Mouse (Mus musculus): Measurements from ENCODE around the gene 4932438H23Rik.

- TF ChIP-seq POLR2A (IDR thresholded peaks at IDR 0.05; ENCODE audit: control insufficient read depth in 1 of 2, insufficient read depth in 1 of 2, low read depth in 1 of 2, low read length in 2 of 2, poor library complexity in 1 of 2) (no peak), ELF1 (IDR thresholded peaks at IDR 0.05; ENCODE audit: low read depth, low read length) (no peak), HCFC1 (IDR thresholded peaks at IDR 0.05; ENCODE audit: low read depth, low read length) (no peak)
Observed at GRCm38 (mm10) chr16:91053599-91053998, 41.3 kb downstream of the 4932438H23Rik start.

Measured in MEL (cell line).